Mouse (Mus musculus): ENCODE results near the gene Sco2. TPM values are rescaled to one million over a fixed set of nuclear protein-coding genes. Genes with fewer than 3 reads are reported as not detected.

The Sco2 gene
- total RNA-seq, 2 experiments from 2014 or later: 13.0 to 16.0 TPM

- DNase-seq: no peak
- no peak overlapping the region for H3K27ac ChIP-seq
- TF ChIP-seq CTCF (IDR thresholded peaks at IDR 0.05): no peak
- no peak overlapping the region for H3K4me3 ChIP-seq
- intact Hi-C loops (cut with DNase I): no loop called here
Measured at GRCm38 (mm10) chr15:89339696-89340095, 34.0 kb downstream of the Sco2 start.

GRCm38 (mm10) chr15:89336422-89336821 lies 37.2 kb downstream of the Sco2 start:
- no peak overlapping the region for H3K4me3 ChIP-seq
- no peak for DNase-seq
- TF ChIP-seq CTCF (IDR thresholded peaks at IDR 0.05): no peak
- no peak overlapping the region for H3K27ac ChIP-seq
- intact Hi-C loops (cut with DNase I): no loop called here

GRCm38 (mm10) chr15:89334774-89335537 lies 38.7 kb downstream of the Sco2 start:
- Histone ChIP-seq H3K4me3 (no peak overlapping the region), H3K27ac (no peak overlapping the region)
- DNase-seq: no peak
- intact Hi-C loops (cut with DNase I): no loop called here
- no peak for TF ChIP-seq CTCF (IDR thresholded peaks at IDR 0.05)

- intact Hi-C loops (cut with DNase I): no loop called here
- DNase-seq: no peak
- no peak within 1 kb of the TSS for H3K4me3 ChIP-seq
- TF ChIP-seq CTCF (IDR thresholded peaks at IDR 0.05): no peak
- H3K27ac ChIP-seq: no peak within 1 kb of the TSS
Measured at GRCm38 (mm10) chr15:89334271-89334670, 39.4 kb downstream of the Sco2 start, which contains the start of gene Miox. TSS of gene Miox (plus strand) at chr15:89334398.

- intact Hi-C loops (cut with DNase I): no loop called here
- Histone ChIP-seq H3K4me3 (no peak overlapping the region), H3K27ac (no peak overlapping the region)
- TF ChIP-seq CTCF (IDR thresholded peaks at IDR 0.05): no peak
- no peak for DNase-seq
Measured at GRCm38 (mm10) chr15:89326441-89326840, 47.2 kb downstream of the Sco2 start.

GRCm38 (mm10) chr15:89323656-89324055 lies 50.0 kb downstream of the Sco2 start:
- no peak for DNase-seq
- H3K4me3 ChIP-seq: no peak overlapping the region
- H3K27ac ChIP-seq: no peak overlapping the region
- intact Hi-C loops (cut with DNase I): no loop called here
- no peak for TF ChIP-seq CTCF (IDR thresholded peaks at IDR 0.05)

GRCm38 (mm10) chr15:89322670-89323522 lies 50.8 kb downstream of the Sco2 start, which contains the start of gene Adm2:
TSS of gene Adm2 (plus strand) at chr15:89322720.
- TF ChIP-seq CTCF (IDR thresholded peaks at IDR 0.05): no peak
- intact Hi-C loops (cut with DNase I): no loop called here
- Histone ChIP-seq H3K27ac (no peak within 1 kb of the TSS), H3K4me3 (no peak within 1 kb of the TSS)
- DNase-seq: no peak

Other genes starting within 250 kb of the Sco2 start
- gene Hdac10, start 245.1 kb downstream of the Sco2 start, total RNA-seq (2021): 1 to 10 TPM; 5.9 to 6.4 TPM
- 100 to 1,000 TPM; 128 TPM for gene Mapk12, start 233.1 kb downstream of the Sco2 start, total RNA-seq (2021)
- gene Mapk11, start 224.2 kb downstream of the Sco2 start, total RNA-seq (2021): 1 to 10 TPM; 1.0 to 1.1 TPM
- 1 to 10 TPM; 8.3 to 8.7 TPM for gene Plxnb2, start 193.1 kb downstream of the Sco2 start, total RNA-seq (2021)
- 10 to 100 TPM in 1 of 2 experiments, 1 to 10 TPM in 1; 8.9 to 10.9 TPM for gene Dennd6b, start 177.3 kb downstream of the Sco2 start, total RNA-seq (2021)
- 10 to 100 TPM; 90.7 to 94.1 TPM for gene Ppp6r2, start 162.3 kb downstream of the Sco2 start, total RNA-seq (2021)
- gene Sbf1, start 58.5 kb downstream of the Sco2 start, total RNA-seq (2021): 10 to 100 TPM; 55.1 to 70.5 TPM
- not detected for gene Adm2, start 51.1 kb downstream of the Sco2 start, total RNA-seq (2021)
- gene Miox, start 39.4 kb downstream of the Sco2 start, total RNA-seq (2021): not detected
- gene Lmf2, start 18.2 kb downstream of the Sco2 start, total RNA-seq (2021): 10 to 100 TPM; 12.7 to 16.1 TPM
- 10 to 100 TPM; 40.9 to 41.4 TPM for gene Ncaph2, start 18.1 kb downstream of the Sco2 start, total RNA-seq (2021)
- under 1 TPM; 0.25 to 0.64 TPM for gene Tymp, start 3.2 kb upstream of the Sco2 start, total RNA-seq (2021)
- under 1 TPM; 0.38 to 0.53 TPM for gene Odf3b, start 5.4 kb upstream of the Sco2 start, total RNA-seq (2021)
- gene Klhdc7b, start 11.1 kb upstream of the Sco2 start, total RNA-seq (2021): not detected
- not detected for gene Syce3, start 36.7 kb upstream of the Sco2 start, total RNA-seq (2021)
- gene Cpt1b, start 52.0 kb upstream of the Sco2 start, total RNA-seq (2021): 100 to 1,000 TPM; 257 to 362 TPM
- gene C730034F03Rik, start 55.7 kb upstream of the Sco2 start, total RNA-seq (2021): under 1 TPM; 0.56 to 0.64 TPM
- 1 to 10 TPM in 1 of 2 experiments, under 1 TPM in 1; 0.87 to 2.0 TPM for gene Gm44502, start 55.9 kb upstream of the Sco2 start, total RNA-seq (2021)
- 10 to 100 TPM; 21.4 to 23.3 TPM for gene Chkb, start 56.1 kb upstream of the Sco2 start, total RNA-seq (2021)
- gene Mapk8ip2, start 80.1 kb upstream of the Sco2 start, total RNA-seq (2021): under 1 TPM; 0.08 to 0.25 TPM
- 1 to 10 TPM; 3.0 to 4.6 TPM for gene Arsa, start 103.6 kb upstream of the Sco2 start, total RNA-seq (2021)
- gene Shank3, start 125.8 kb upstream of the Sco2 start, total RNA-seq (2021): 10 to 100 TPM; 12.2 to 20.4 TPM
- gene Acr, start 194.5 kb upstream of the Sco2 start, total RNA-seq (2021): under 1 TPM in 1 of 2 experiments, not detected in 1; 0.23 TPM
- 1 to 10 TPM; 2.3 to 2.7 TPM for gene Rabl2, start 218.1 kb upstream of the Sco2 start, total RNA-seq (2021)